Mouse (Mus musculus) 3T3-L1 (cell line): ENCODE data around the gene Gtpbp3.

ENCODE experiments used
- DNase-seq: peaks from one replicate; pipeline ENCODE4 v3.0.0-alpha.2; 2015; ENCODE audit warnings: low read depth, low spot score

The Gtpbp3 gene

GRCm38 (mm10) chr8:71469411-71469810 is 18.5 kb upstream of the Gtpbp3 start:
- DNase-seq, result peak; percentile 53

GRCm38 (mm10) chr8:71470146-71470912 is 17.6 kb upstream of the Gtpbp3 start:
- DNase-seq, result no peak

- no peak for DNase-seq
These were observed 17.0 kb upstream of the Gtpbp3 start for GRCm38 (mm10) chr8:71470913-71471255.

GRCm38 (mm10) chr8:71471861-71472260 is 16.0 kb upstream of the Gtpbp3 start:
- no peak for DNase-seq

- no peak for DNase-seq
These were observed 15.1 kb upstream of the Gtpbp3 start for GRCm38 (mm10) chr8:71472601-71473386.

GRCm38 (mm10) chr8:71474344-71474743 is 13.6 kb upstream of the Gtpbp3 start:
- DNase-seq, result no peak

GRCm38 (mm10) chr8:71474785-71475701 is 12.9 kb upstream of the Gtpbp3 start:
- no peak for DNase-seq

GRCm38 (mm10) chr8:71475702-71476075 is 12.2 kb upstream of the Gtpbp3 start:
- DNase-seq, result no peak

- DNase-seq, result peak; percentile 53
These were observed 11.6 kb upstream of the Gtpbp3 start for GRCm38 (mm10) chr8:71476099-71476940.

GRCm38 (mm10) chr8:71477196-71477845 is 10.6 kb upstream of the Gtpbp3 start:
- DNase-seq, result peak; percentile 64

GRCm38 (mm10) chr8:71478943-71479342 is 9.0 kb upstream of the Gtpbp3 start:
- DNase-seq, result no peak

GRCm38 (mm10) chr8:71483932-71484331 is 4.0 kb upstream of the Gtpbp3 start:
- peak; percentile 60 for DNase-seq

- no peak for DNase-seq
These were observed 3.2 kb upstream of the Gtpbp3 start for GRCm38 (mm10) chr8:71484736-71485135.

GRCm38 (mm10) chr8:71485142-71486135 is 2.5 kb upstream of the Gtpbp3 start, which contains the start of gene Ano8:
TSS of gene Ano8 (minus strand) at chr8:71485963.
- DNase-seq, result peak; percentile 90

- DNase-seq, result no peak
These were observed 1.8 kb upstream of the Gtpbp3 start for GRCm38 (mm10) chr8:71486136-71486529.

GRCm38 (mm10) chr8:71488454-71488853 is 551 bp downstream of the Gtpbp3 start:
- peak; percentile 97 for DNase-seq

GRCm38 (mm10) chr8:71495039-71495438 is 7.1 kb downstream of the Gtpbp3 start:
- peak; percentile 94 for DNase-seq

- DNase-seq, result peak; percentile 57
These were observed 7.9 kb downstream of the Gtpbp3 start for GRCm38 (mm10) chr8:71495811-71496210.

GRCm38 (mm10) chr8:71496481-71496880 is 8.6 kb downstream of the Gtpbp3 start:
- DNase-seq, result peak; percentile 93
